Mouse (Mus musculus) liver, embryonic 12.5 days (tissue): ENCODE measurements around the gene Aph1c. TPM values are rescaled to one million over a fixed set of nuclear protein-coding genes. Genes with fewer than 3 reads are reported as not detected.
"Not testable (repeated sequence)": the region's sequence is repeated elsewhere in the genome, so short reads cannot be mapped to it uniquely, and the experiment has no call there.

Experiments used
- ATAC-seq: fragments of 200-750 bp; cut with Nextera tagmentation; 2 replicates; pipeline ENCODE4 v1.8.0; 2017; ENCODE audit warnings: moderate number of reproducible peaks, mild to moderate bottlenecking, moderate library complexity
- H3K27ac ChIP-seq: fragments of 300-500 bp; sonication (generic); 2 replicates; pipeline ENCODE4 v1.5.1; 2016; ENCODE audit warnings: mild to moderate bottlenecking
- H3K27me3 ChIP-seq: fragments of 300-500 bp; sonication (generic); replicated peaks from 2 replicates; pipeline ENCODE4 v1.6.1; 2016; ENCODE audit warnings: mild to moderate bottlenecking, moderate library complexity
- H3K36me3 ChIP-seq: fragments of 300-500 bp; sonication (generic); 2 replicates; pipeline ENCODE4 v1.6.1; 2016; ENCODE audit warnings: mild to moderate bottlenecking, moderate library complexity
- H3K4me1 ChIP-seq: fragments of 300-500 bp; sonication (generic); 2 replicates; pipeline ENCODE4 v1.6.1; 2016
- H3K4me2 ChIP-seq: fragments of 300-500 bp; sonication (generic); 2 replicates; pipeline ENCODE4 v1.6.1; 2016; ENCODE audit warnings: mild to moderate bottlenecking, moderate library complexity
- H3K4me3 ChIP-seq: fragments of 300-500 bp; sonication (generic); 2 replicates; pipeline ENCODE4 v1.5.1; 2016; ENCODE audit warnings: mild to moderate bottlenecking, moderate library complexity
- H3K9ac ChIP-seq: fragments of 300-500 bp; sonication (generic); 2 replicates; pipeline ENCODE4 v1.6.1; 2016; ENCODE audit warnings: mild to moderate bottlenecking, moderate library complexity
- H3K9me3 ChIP-seq: fragments of 300-500 bp; sonication (generic); replicated peaks from 2 replicates; pipeline ENCODE4 v1.6.1; 2016; ENCODE audit warnings: mild to moderate bottlenecking, moderate library complexity
- WGBS: fragments of 180-500 bp; shearing (Covaris S2); methylation state at CpG from one replicate; pipeline ENCODE4 v1.1.7; 2016; ENCODE audit not compliant: insufficient replicate concordance; 5-methylcytosine and 5-hydroxymethylcytosine counted together
- polyA plus RNA-seq: library from polyadenylated mRNA; unstranded; fragments of >200 nt; fragmentation: Nextera tagmentation; extraction: Ambion mirVana; gene quantifications from 2 replicates; pipeline ENCODE4 v1.2.1, GENCODE M21; 2016

The Aph1c gene
- polyA plus RNA-seq, 1 experiment from 2014 or later, result 0.87 TPM

DNA sequence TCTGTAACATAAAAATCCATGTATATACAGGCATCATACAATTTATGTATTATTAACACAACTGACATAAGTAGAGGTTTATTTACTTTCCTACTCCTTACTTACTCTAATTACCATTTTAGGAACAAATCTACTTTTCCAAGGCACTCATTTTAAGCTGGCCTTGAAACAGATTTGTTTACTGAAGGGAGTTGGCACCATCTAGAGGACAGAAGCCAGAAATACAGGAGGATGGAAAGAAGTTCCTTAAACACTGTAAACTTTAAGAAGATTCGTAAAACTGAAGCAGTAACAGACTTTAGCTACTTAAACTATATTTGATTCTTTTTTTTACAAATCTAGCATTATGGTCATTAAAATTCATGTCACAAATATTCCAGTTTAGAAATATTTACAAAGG, 8.5 kb downstream of the Aph1c start:
- peaks cover 4% of the 10 kb centered on the region; the same call in 1 of the 2 replicates for H3K27me3 ChIP-seq
- H3K4me1 ChIP-seq, result no peaks in the 10 kb centered on the region
- H3K4me2 ChIP-seq, result no peak overlapping the region
- no peak for ATAC-seq
- no peak overlapping the region for H3K4me3 ChIP-seq
- no peak overlapping the region for H3K9ac ChIP-seq
- H3K36me3 ChIP-seq, result no peaks in the 10 kb centered on the region
- H3K9me3 ChIP-seq, result no peaks in the 10 kb centered on the region
- no peak overlapping the region for H3K27ac ChIP-seq
- 34% methylated on average over 1 of the region's 1 CpGs for WGBS

- H3K27me3 ChIP-seq, H3K9me3 ChIP-seq, H3K4me1 ChIP-seq, H3K27ac ChIP-seq, H3K9ac ChIP-seq, ATAC-seq, H3K4me2 ChIP-seq, H3K36me3 ChIP-seq, H3K4me3 ChIP-seq: not testable (repeated sequence)
- WGBS, result 72% methylated on average over 2 of the region's 5 CpGs
Measured at GRCm38 (mm10) chr9:66822255-66822654, 12.3 kb downstream of the Aph1c start.

DNA sequence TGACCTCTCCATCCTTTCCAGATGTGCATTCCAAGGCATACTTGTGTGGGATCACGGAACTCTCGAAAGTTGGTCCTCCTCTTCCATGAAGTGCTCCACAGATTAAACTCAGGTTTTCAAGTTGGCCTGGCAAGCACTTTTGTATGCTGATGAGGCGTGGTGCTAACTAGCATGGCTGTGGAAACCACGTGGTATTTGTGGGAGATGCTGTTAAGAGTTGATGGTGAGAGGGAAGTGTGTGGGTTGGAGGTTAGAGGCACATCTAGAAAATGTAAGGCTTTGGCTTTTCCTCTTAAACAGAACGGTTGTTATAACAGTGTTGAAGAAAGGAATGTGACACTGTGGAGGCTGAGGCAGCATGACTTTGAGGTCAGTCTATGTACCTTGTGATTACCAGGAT, 13.5 kb downstream of the Aph1c start:
- no peaks in the 10 kb centered on the region for H3K4me1 ChIP-seq
- no peaks in the 10 kb centered on the region for H3K36me3 ChIP-seq
- 47% methylated on average over 5 of the region's 5 CpGs for WGBS
- no peaks in the 10 kb centered on the region for H3K9me3 ChIP-seq
- H3K9ac ChIP-seq, result no peak overlapping the region
- H3K4me3 ChIP-seq, result no peak overlapping the region
- H3K27ac ChIP-seq, result no peak overlapping the region
- no peaks in the 10 kb centered on the region for H3K27me3 ChIP-seq
- no peak for ATAC-seq
- H3K4me2 ChIP-seq, result no peak overlapping the region

GRCm38 (mm10) chr9:66813392-66813791, 21.1 kb downstream of the Aph1c start:
- H3K27ac ChIP-seq, result no peak overlapping the region
- WGBS, result 52% methylated on average over 2 of the region's 2 CpGs
- no peak overlapping the region for H3K4me3 ChIP-seq
- H3K9me3 ChIP-seq, result no peaks in the 10 kb centered on the region
- peaks cover 16% of the 10 kb centered on the region for H3K27me3 ChIP-seq
- no peak overlapping the region for H3K9ac ChIP-seq
- no peaks in the 10 kb centered on the region for H3K36me3 ChIP-seq
- no peak for ATAC-seq
- H3K4me2 ChIP-seq, result no peak overlapping the region
- no peaks in the 10 kb centered on the region for H3K4me1 ChIP-seq

- not testable (repeated sequence) for ATAC-seq, H3K27ac ChIP-seq, H3K36me3 ChIP-seq, H3K9ac ChIP-seq, H3K9me3 ChIP-seq
- peaks cover 17% of the 10 kb centered on the region for H3K4me1 ChIP-seq
- peak overlapping the region; percentile 53 for H3K4me2 ChIP-seq
- H3K27me3 ChIP-seq, result peaks cover 66% of the 10 kb centered on the region
- H3K4me3 ChIP-seq, result peak overlapping the region; percentile 29
- WGBS, result 6% methylated on average over 30 of the region's 37 CpGs
Measured at GRCm38 (mm10) chr9:66805951-66806350, 28.6 kb downstream of the Aph1c start.

- Histone ChIP-seq H3K9ac (no peak overlapping the region), H3K27ac (no peak overlapping the region), H3K27me3 (peaks cover 49% of the 10 kb centered on the region), H3K4me2 (peak overlapping the region; percentile 39), H3K4me1 (peaks cover 17% of the 10 kb centered on the region), H3K36me3 (no peaks in the 10 kb centered on the region), H3K4me3 (no peak overlapping the region), H3K9me3 (no peaks in the 10 kb centered on the region)
- 19% methylated on average over 12 of the region's 12 CpGs for WGBS
- 0 out of 2 replicates have a peak, but pooled peaks have one; percentile 21 for ATAC-seq
Measured at GRCm38 (mm10) chr9:66801947-66802346, 32.6 kb downstream of the Aph1c start.

GRCm38 (mm10) chr9:66796739-66797138, 37.8 kb downstream of the Aph1c start, which contains the start of gene Gm10647:
Gene Gm10647 (plus strand): TSS chr9:66797039.
- Histone ChIP-seq H3K4me2 (peak within 1 kb of the TSS; percentile 97), H3K9ac (peak within 1 kb of the TSS; percentile 43), H3K36me3 (no peaks in the 10 kb centered on the region), H3K4me1 (peaks cover 20% of the 10 kb centered on the region), H3K4me3 (peak within 1 kb of the TSS; percentile 63), H3K27me3 (peaks cover 24% of the 10 kb centered on the region), H3K9me3 (no peaks in the 10 kb centered on the region), H3K27ac (peak within 1 kb of the TSS; percentile 80; the same call in 1 of the 2 replicates)
- 71% methylated on average over 5 of the region's 5 CpGs for WGBS
- no peak for ATAC-seq

DNA sequence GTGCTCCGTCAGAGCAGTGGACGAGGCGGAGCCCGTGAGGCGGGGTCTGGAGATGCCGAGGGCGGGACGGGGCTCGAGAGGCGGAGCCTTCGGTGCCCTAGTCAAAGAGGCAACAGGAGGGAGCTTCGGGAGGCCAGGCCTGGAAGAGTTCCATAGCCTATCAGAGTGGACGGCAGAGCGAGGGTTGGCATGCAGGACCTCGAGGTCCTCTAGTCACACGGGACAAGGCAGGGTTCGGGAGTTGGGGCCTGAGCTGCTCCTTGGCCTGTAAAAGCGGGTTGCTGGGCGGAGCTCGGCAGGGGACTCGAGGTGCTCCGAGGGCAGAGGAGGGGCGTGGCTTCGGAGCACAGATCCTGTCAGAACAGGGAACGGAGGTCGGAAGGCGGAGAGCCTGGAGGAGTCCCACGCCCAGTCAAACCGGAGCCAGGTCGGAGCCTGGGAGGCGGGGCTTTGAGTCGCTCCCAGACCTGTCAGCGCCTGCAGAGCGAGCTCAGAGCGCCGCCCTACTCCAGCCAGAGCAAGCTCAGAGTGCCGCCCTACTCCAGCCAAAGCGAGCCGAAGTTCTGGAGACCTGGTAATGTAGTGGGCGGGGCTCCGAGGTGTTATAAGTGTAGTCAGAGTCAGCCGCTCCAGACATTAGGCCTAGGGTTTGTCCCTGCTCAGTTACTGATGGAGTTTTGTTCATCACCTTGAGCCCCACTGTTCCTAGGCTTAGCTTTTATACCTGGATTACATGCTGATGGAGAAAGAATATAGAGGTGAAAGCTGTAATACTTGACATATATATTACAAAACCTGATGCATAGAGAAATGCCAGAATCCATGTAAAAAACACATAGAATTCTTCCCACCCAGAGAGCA, 38.8 kb downstream of the Aph1c start, which contains the start of gene Aph1b:
Aph1b (minus strand) TSS at position 27 of the 861 bp plus-strand sequence.
- ATAC-seq, result peak; percentile 97

GRCm38 (mm10) chr9:66794629-66795463, 39.7 kb downstream of the Aph1c start:
- WGBS, result 3% methylated on average over 43 of the region's 43 CpGs
- peak overlapping the region; percentile 69 for H3K9ac ChIP-seq
- H3K36me3 ChIP-seq, result no peaks in the 10 kb centered on the region
- peaks cover 25% of the 10 kb centered on the region for H3K27me3 ChIP-seq
- peak overlapping the region; percentile 43 for H3K27ac ChIP-seq
- ATAC-seq, result no peak
- H3K4me3 ChIP-seq, result peak overlapping the region; percentile 63
- peak overlapping the region; percentile 97 for H3K4me2 ChIP-seq
- peaks cover 16% of the 10 kb centered on the region for H3K4me1 ChIP-seq
- H3K9me3 ChIP-seq, result no peaks in the 10 kb centered on the region

More for the DNA sequence above, 38.8 kb downstream of the Aph1c start, which contains the start of gene Aph1b:
- peak within 1 kb of the TSS; percentile 63 for H3K4me3 ChIP-seq
- H3K36me3 ChIP-seq, result no peaks in the 10 kb centered on the region
- H3K27me3 ChIP-seq, result peaks cover 21% of the 10 kb centered on the region
- H3K27ac ChIP-seq, result peak within 1 kb of the TSS; percentile 80
- H3K9ac ChIP-seq, result peak within 1 kb of the TSS; percentile 69
- H3K4me1 ChIP-seq, result peaks cover 16% of the 10 kb centered on the region
- under 1% methylated on average over 42 of the region's 42 CpGs for WGBS
- peak within 1 kb of the TSS; percentile 97 for H3K4me2 ChIP-seq
- no peaks in the 10 kb centered on the region for H3K9me3 ChIP-seq

DNA sequence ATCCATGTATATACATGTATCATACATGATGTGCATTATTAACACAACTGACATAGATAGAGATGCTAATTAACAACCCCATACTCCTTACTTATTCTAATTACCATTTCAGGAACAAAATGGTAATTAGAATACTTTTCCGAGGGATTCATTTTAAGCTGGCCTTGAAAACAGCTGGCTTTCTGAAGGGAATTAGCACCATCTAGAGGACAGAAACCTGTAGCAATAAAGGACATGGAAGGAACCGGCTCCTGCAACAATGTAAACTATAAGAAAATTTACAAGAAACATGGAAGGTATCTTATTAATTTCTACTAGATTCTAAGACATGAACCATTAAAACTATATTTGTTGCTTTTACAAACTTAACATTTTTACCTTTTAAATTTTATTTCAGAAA, 46.7 kb downstream of the Aph1c start:
- Histone ChIP-seq H3K27me3 (peaks cover 4% of the 10 kb centered on the region; the same call in 1 of the 2 replicates), H3K4me2 (no peak overlapping the region), H3K4me1 (no peaks in the 10 kb centered on the region), H3K27ac (no peak overlapping the region), H3K9ac (no peak overlapping the region), H3K9me3 (no peaks in the 10 kb centered on the region), H3K4me3 (no peak overlapping the region), H3K36me3 (no peaks in the 10 kb centered on the region)
- 13% methylated on average over 2 of the region's 2 CpGs for WGBS
- no peak for ATAC-seq

DNA sequence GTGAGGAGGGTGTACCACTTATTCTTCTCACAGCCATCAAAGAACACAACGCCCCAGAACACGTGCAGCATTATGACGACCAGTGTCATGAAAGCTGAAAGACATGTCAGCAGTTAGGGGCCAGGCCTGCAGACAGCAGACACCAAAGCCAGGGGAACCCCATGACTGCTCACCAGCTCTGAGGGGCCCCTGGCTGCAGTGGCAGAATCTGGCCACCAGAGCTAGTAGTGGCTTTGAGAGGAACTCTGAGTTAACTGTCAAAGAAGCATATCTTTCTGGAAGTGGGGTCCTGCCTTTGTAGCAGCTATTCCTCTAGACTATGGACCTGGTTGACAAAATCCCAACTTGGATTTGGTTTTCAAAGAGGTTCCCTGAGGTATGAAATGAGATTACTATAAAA, 50.0 kb downstream of the Aph1c start:
- not testable (repeated sequence) for H3K9ac ChIP-seq

GRCm38 (mm10) chr9:66770701-66771100, 63.8 kb downstream of the Aph1c start:
- ATAC-seq, result no peak
- Histone ChIP-seq H3K27ac (no peak overlapping the region), H3K9ac (no peak overlapping the region), H3K4me1 (no peaks in the 10 kb centered on the region), H3K4me2 (no peak overlapping the region), H3K27me3 (no peaks in the 10 kb centered on the region; the same call in 1 of the 2 replicates), H3K9me3 (no peaks in the 10 kb centered on the region), H3K36me3 (no peaks in the 10 kb centered on the region), H3K4me3 (no peak overlapping the region)

More for the DNA sequence above, 50.0 kb downstream of the Aph1c start:
- 53% methylated on average over 2 of the region's 3 CpGs for WGBS
- not testable (repeated sequence) for ATAC-seq, H3K4me1 ChIP-seq, H3K9me3 ChIP-seq, H3K36me3 ChIP-seq, H3K4me3 ChIP-seq, H3K4me2 ChIP-seq, H3K27me3 ChIP-seq, H3K27ac ChIP-seq
